Mouse (Mus musculus): ENCODE measurements at regions not wholly inside any gene's neighbourhood (a gene's known extent, or its start where the extent isn't known, plus 50 kb on each side); places are given as distances from the start of the nearest gene placed in this dataset.

- no peak overlapping the region for H3K4me3 ChIP-seq (replicated peaks; ENCODE audit: low read depth, low read length)
- TF ChIP-seq CTCF (IDR thresholded peaks at IDR 0.05; ENCODE audit: low read depth) = no peak
- no peaks in the 10 kb centered on the region for H3K9me3 ChIP-seq (replicated peaks; ENCODE audit: low read length)
- no peaks in the 10 kb centered on the region for H3K27me3 ChIP-seq (ENCODE audit: insufficient read depth, low read length)
- DNase-seq (ENCODE audit: low spot score) (no peak), ATAC-seq (replicated peaks; ENCODE audit: low FRiP score, low read depth) (no peak)
- no peaks in the 10 kb centered on the region for H3K36me3 ChIP-seq (ENCODE audit: insufficient read depth, low read length)
- H3K27ac ChIP-seq = no peak overlapping the region
- H3K9ac ChIP-seq (ENCODE audit: low read depth, low read length) = no peak overlapping the region
- no peak overlapping the region for H3K4me2 ChIP-seq (ENCODE audit: low read length)
- 85% methylated on average over 5 of the region's 5 CpGs for WGBS
- no peaks in the 10 kb centered on the region for H3K4me1 ChIP-seq (replicated peaks; ENCODE audit: insufficient read depth, low read length)
These were observed 146.3 kb upstream of the Zfp462 start for GRCm38 (mm10) chr4:54798523-54798922.

GRCm38 (mm10) chr4:54811163-54811562, 133.7 kb upstream of the Zfp462 start:
- Histone ChIP-seq H3K27me3 (ENCODE audit: insufficient read depth, low read length) (no peaks in the 10 kb centered on the region), H3K9me3 (replicated peaks; ENCODE audit: low read length) (no peaks in the 10 kb centered on the region), H3K4me2 (ENCODE audit: low read length) (no peak overlapping the region), H3K4me3 (replicated peaks; ENCODE audit: low read depth, low read length) (no peak overlapping the region), H3K4me1 (replicated peaks; ENCODE audit: insufficient read depth, low read length) (no peaks in the 10 kb centered on the region), H3K27ac (no peak overlapping the region), H3K9ac (ENCODE audit: low read depth, low read length) (no peak overlapping the region), H3K36me3 (ENCODE audit: insufficient read depth, low read length) (no peaks in the 10 kb centered on the region)
- DNase-seq (ENCODE audit: low spot score) (no peak), ATAC-seq (replicated peaks; ENCODE audit: low FRiP score, low read depth) (no peak)
- 67% methylated on average over 3 of the region's 3 CpGs for WGBS
- no peak for TF ChIP-seq CTCF (IDR thresholded peaks at IDR 0.05; ENCODE audit: low read depth)

GRCm38 (mm10) chr4:54812740-54813634, 131.9 kb upstream of the Zfp462 start:
- H3K9ac ChIP-seq (ENCODE audit: low read depth, low read length) = no peak overlapping the region
- H3K4me1 ChIP-seq (replicated peaks; ENCODE audit: insufficient read depth, low read length) = no peaks in the 10 kb centered on the region
- H3K4me2 ChIP-seq (ENCODE audit: low read length) = no peak overlapping the region
- no peaks in the 10 kb centered on the region for H3K36me3 ChIP-seq (ENCODE audit: insufficient read depth, low read length)
- no peaks in the 10 kb centered on the region for H3K27me3 ChIP-seq (ENCODE audit: insufficient read depth, low read length)
- no peak overlapping the region for H3K4me3 ChIP-seq (replicated peaks; ENCODE audit: low read depth, low read length)
- H3K27ac ChIP-seq = no peak overlapping the region
- WGBS = 60% methylated on average over 10 of the region's 10 CpGs
- no peak for ATAC-seq (replicated peaks; ENCODE audit: low FRiP score, low read depth)
- peak; percentile 10 for DNase-seq (ENCODE audit: low spot score)
- TF ChIP-seq CTCF (IDR thresholded peaks at IDR 0.05; ENCODE audit: low read depth) = no peak
- H3K9me3 ChIP-seq (replicated peaks; ENCODE audit: low read length) = no peaks in the 10 kb centered on the region

GRCm38 (mm10) chr4:54837326-54837725, 107.5 kb upstream of the Zfp462 start:
- Histone ChIP-seq H3K27ac (no peak overlapping the region), H3K27me3 (ENCODE audit: insufficient read depth, low read length) (no peaks in the 10 kb centered on the region), H3K9me3 (replicated peaks; ENCODE audit: low read length) (no peaks in the 10 kb centered on the region), H3K9ac (ENCODE audit: low read depth, low read length) (no peak overlapping the region), H3K36me3 (ENCODE audit: insufficient read depth, low read length) (no peaks in the 10 kb centered on the region), H3K4me3 (replicated peaks; ENCODE audit: low read depth, low read length) (no peak overlapping the region), H3K4me1 (replicated peaks; ENCODE audit: insufficient read depth, low read length) (no peaks in the 10 kb centered on the region), H3K4me2 (ENCODE audit: low read length) (no peak overlapping the region)
- no peak for TF ChIP-seq CTCF (IDR thresholded peaks at IDR 0.05; ENCODE audit: low read depth)
- no peak for ATAC-seq (replicated peaks; ENCODE audit: low FRiP score, low read depth)
- 79% methylated on average over 2 of the region's 2 CpGs for WGBS
- DNase-seq (ENCODE audit: low spot score) = no peak

GRCm38 (mm10) chr4:54838111-54838510, 106.7 kb upstream of the Zfp462 start:
- H3K27me3 ChIP-seq (ENCODE audit: insufficient read depth, low read length) = no peaks in the 10 kb centered on the region
- ATAC-seq (replicated peaks; ENCODE audit: low FRiP score, low read depth) (no peak), DNase-seq (ENCODE audit: low spot score) (no peak)
- no peaks in the 10 kb centered on the region for H3K36me3 ChIP-seq (ENCODE audit: insufficient read depth, low read length)
- H3K9me3 ChIP-seq (replicated peaks; ENCODE audit: low read length) = no peaks in the 10 kb centered on the region
- no peaks in the 10 kb centered on the region for H3K4me1 ChIP-seq (replicated peaks; ENCODE audit: insufficient read depth, low read length)
- H3K27ac ChIP-seq = no peak overlapping the region
- no peak overlapping the region for H3K9ac ChIP-seq (ENCODE audit: low read depth, low read length)
- no peak overlapping the region for H3K4me3 ChIP-seq (replicated peaks; ENCODE audit: low read depth, low read length)
- H3K4me2 ChIP-seq (ENCODE audit: low read length) = no peak overlapping the region
- WGBS = 32% methylated on average over 5 of the region's 5 CpGs
- no peak for TF ChIP-seq CTCF (IDR thresholded peaks at IDR 0.05; ENCODE audit: low read depth)

GRCm38 (mm10) chr4:54838794-54839193, 106.1 kb upstream of the Zfp462 start:
- Histone ChIP-seq H3K27me3 (ENCODE audit: insufficient read depth, low read length) (no peaks in the 10 kb centered on the region), H3K9ac (ENCODE audit: low read depth, low read length) (no peak overlapping the region), H3K9me3 (replicated peaks; ENCODE audit: low read length) (no peaks in the 10 kb centered on the region), H3K4me2 (ENCODE audit: low read length) (no peak overlapping the region), H3K4me3 (replicated peaks; ENCODE audit: low read depth, low read length) (no peak overlapping the region), H3K36me3 (ENCODE audit: insufficient read depth, low read length) (no peaks in the 10 kb centered on the region), H3K27ac (no peak overlapping the region), H3K4me1 (replicated peaks; ENCODE audit: insufficient read depth, low read length) (no peaks in the 10 kb centered on the region)
- ATAC-seq (replicated peaks; ENCODE audit: low FRiP score, low read depth) (no peak), DNase-seq (ENCODE audit: low spot score) (peak; percentile 19)
- TF ChIP-seq CTCF (IDR thresholded peaks at IDR 0.05; ENCODE audit: low read depth) = no peak
- WGBS = 35% methylated on average over 3 of the region's 3 CpGs

Measured in kidney, postnatal 0 days (tissue).